Mouse (Mus musculus) kidney, postnatal 14 days (tissue): ENCODE data around the gene Tsga10ip.
A peak's percentile ranks its signal among the peaks of the same experiment; 100 is the strongest.
"Not testable (repeated sequence)": the region's sequence is repeated elsewhere in the genome, so short reads cannot be mapped to it uniquely, and the experiment has no call there.

Experiments
- DNase-seq: peaks from one replicate; pipeline ENCODE4 v3.0.0; 2022; ENCODE audit warnings: mixed read lengths

The Tsga10ip gene

GRCm38 (mm10) chr19:5388011-5388441 is 14.3 kb downstream of the Tsga10ip start:
- no peak for DNase-seq

- DNase-seq = no peak
These were observed 17.6 kb downstream of the Tsga10ip start for GRCm38 (mm10) chr19:5384715-5385114.

- no peak for DNase-seq
These were observed 19.0 kb downstream of the Tsga10ip start for GRCm38 (mm10) chr19:5383326-5383725.

GRCm38 (mm10) chr19:5377446-5377845 is 24.9 kb downstream of the Tsga10ip start:
- no peak for DNase-seq

- no peak for DNase-seq
These were observed 27.6 kb downstream of the Tsga10ip start for GRCm38 (mm10) chr19:5374748-5375147.

- no peak for DNase-seq
These were observed 28.1 kb downstream of the Tsga10ip start for GRCm38 (mm10) chr19:5374177-5374576.

GRCm38 (mm10) chr19:5372724-5373123 is 29.6 kb downstream of the Tsga10ip start:
- no peak for DNase-seq

GRCm38 (mm10) chr19:5370932-5371331 is 31.4 kb downstream of the Tsga10ip start:
- no peak for DNase-seq

GRCm38 (mm10) chr19:5367455-5367854 is 34.9 kb downstream of the Tsga10ip start:
- no peak for DNase-seq

- no peak for DNase-seq
These were observed 35.3 kb downstream of the Tsga10ip start, which contains the start of gene Banf1 for GRCm38 (mm10) chr19:5367053-5367359. Gene Banf1, minus strand, starts transcription at chr19:5367168.

GRCm38 (mm10) chr19:5366175-5367052 is 35.9 kb downstream of the Tsga10ip start, which contains the start of gene Eif1ad:
Gene Eif1ad, plus strand, starts transcription at chr19:5366741.
- peak; percentile 97 for DNase-seq

GRCm38 (mm10) chr19:5365751-5366150 is 36.6 kb downstream of the Tsga10ip start:
- DNase-seq = no peak

- DNase-seq = no peak
These were observed 38.2 kb downstream of the Tsga10ip start for GRCm38 (mm10) chr19:5364124-5364523.

GRCm38 (mm10) chr19:5362186-5362585 is 40.1 kb downstream of the Tsga10ip start:
- DNase-seq = no peak

GRCm38 (mm10) chr19:5356080-5356479 is 46.2 kb downstream of the Tsga10ip start:
- DNase-seq = no peak

GRCm38 (mm10) chr19:5353609-5354008 is 48.7 kb downstream of the Tsga10ip start:
- DNase-seq = no peak

GRCm38 (mm10) chr19:5349502-5349873 is 52.8 kb downstream of the Tsga10ip start, which contains the start of gene Cst6:
Gene Cst6, minus strand, starts transcription at chr19:5349574.
- DNase-seq = not testable (repeated sequence)

GRCm38 (mm10) chr19:5348526-5349501 is 53.5 kb downstream of the Tsga10ip start:
- DNase-seq = peak; percentile 40

GRCm38 (mm10) chr19:5348064-5348463 is 54.3 kb downstream of the Tsga10ip start:
- no peak for DNase-seq

- peak; percentile 24 for DNase-seq
These were observed 56.8 kb downstream of the Tsga10ip start for GRCm38 (mm10) chr19:5345297-5346131.

- no peak for DNase-seq
These were observed 61.0 kb downstream of the Tsga10ip start for GRCm38 (mm10) chr19:5341360-5341759.
